Mouse (Mus musculus) megakaryocyte progenitor cell, adult 5-6 weeks (primary cell): ENCODE results near the gene Nkd1. TPM values are rescaled to one million over a fixed set of nuclear protein-coding genes. Genes with fewer than 3 reads are reported as not detected.

Source experiments
- ATAC-seq: replicated peaks from 2 replicates; pipeline ENCODE4 v1.8.0; 2016; ENCODE audit warnings: mild to moderate bottlenecking, moderate TSS enrichment, inconsistent platforms; ENCODE audit not compliant: poor library complexity
- total RNA-seq, 2 experiments: library from RNA; stranded (forward) in 1 of 2; stranded (reverse) in 1 of 2; fragments of 157-497, 149-512 nt in 1 of 2; fragments of 200-1000 nt in 1 of 2; gene quantifications; 2 replicates each; pipeline versions ENCODE4 v1.2.3 to v1.2.4; 2015 to 2017

Gene Nkd1
- total RNA-seq, 2 experiments from 2014 or later, result 0.17 TPM; not detected in 1

GRCm38 (mm10) chr8:88537998-88538975 lies 17.1 kb downstream of the Nkd1 start:
- no peak for ATAC-seq

DNA sequence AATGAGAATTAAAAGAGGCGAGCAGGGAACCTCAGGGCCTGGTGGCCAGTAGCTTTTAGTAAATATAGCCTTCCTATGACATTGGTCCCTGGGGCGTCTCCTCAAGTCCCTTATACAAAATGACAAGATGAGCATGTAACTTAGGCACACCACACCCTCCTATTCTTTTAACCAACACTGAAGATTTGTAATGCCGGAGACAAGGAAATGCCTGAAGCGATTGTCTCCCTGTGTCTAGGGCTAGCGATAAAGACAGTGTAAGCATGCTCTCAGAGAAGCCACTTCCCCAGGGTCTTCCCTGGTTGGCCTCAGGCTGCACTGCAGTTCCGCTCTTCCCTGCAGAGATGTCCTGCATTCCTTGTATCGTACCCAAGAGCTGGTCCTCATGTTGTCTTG lies 17.8 kb downstream of the Nkd1 start:
- ATAC-seq, result no peak

- ATAC-seq, result peak; percentile 62
Observed at GRCm38 (mm10) chr8:88539963-88540362, 18.8 kb downstream of the Nkd1 start.

DNA sequence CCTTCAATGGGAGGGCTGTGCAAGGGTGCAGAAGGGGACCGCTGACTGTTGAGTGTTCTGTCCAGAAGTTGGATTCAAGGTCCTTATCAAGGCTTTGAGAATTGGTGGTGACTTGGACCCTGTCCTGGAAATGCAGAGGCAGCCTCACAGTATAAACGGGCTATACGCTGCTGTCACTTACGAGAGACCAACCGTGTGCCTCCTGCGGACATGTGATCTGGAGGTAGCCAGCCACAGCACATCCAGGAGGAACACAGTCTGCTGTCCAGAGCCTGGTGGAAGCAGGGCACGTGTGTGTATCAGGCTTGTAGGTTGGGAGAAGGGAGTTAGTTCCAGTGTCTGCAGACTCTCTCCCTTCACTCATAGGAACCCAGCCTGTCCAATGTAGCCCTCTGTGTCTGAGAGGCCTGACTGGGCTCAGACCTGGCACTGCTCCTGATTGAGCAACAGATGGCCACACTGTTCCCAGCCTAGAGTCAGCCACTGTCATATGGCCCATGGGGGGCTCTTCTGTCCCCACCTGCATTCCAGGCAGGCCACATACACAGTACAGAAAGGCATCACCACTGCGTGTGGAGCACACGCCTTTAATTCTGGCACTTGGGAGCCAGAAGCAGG lies 21.6 kb downstream of the Nkd1 start:
- ATAC-seq, result no peak

- ATAC-seq, result no peak
Observed at GRCm38 (mm10) chr8:88544677-88545076, 23.5 kb downstream of the Nkd1 start.

GRCm38 (mm10) chr8:88545441-88545840 lies 24.3 kb downstream of the Nkd1 start:
- no peak for ATAC-seq

DNA sequence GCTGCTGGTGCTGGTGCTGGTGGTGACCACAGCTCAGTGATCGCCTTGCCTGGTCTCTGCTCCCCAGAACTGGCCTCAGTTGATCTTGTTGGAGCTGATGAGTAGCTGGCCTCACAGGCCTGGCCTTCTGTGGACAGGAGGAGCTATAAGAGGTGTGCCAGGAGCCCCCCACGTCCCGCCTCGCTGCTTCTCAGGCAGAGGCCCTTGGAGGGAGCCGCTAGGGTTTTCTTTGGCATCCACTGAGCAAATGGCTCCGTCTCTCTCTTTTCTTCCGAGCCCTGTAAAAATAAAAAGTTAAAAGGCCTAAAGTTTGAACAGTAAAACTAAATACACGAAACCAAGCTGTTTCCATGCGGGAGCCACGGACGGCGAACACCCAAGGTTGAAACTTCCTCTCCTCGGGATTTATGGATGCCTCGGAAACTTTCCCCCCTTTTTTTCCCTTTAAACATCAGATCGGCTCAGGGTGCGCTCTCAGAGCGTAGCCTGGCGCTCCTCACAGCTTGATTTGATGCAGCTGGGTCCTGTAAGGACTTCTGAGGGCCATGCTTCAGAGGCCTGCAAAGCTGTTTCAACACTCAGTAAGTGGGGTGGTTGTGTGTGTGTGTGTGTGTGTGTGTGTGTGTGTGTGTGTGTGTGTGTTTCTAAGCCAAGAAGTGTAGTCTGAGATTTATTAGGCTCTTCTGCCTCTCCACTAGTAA lies 25.0 kb downstream of the Nkd1 start:
- no peak for ATAC-seq

GRCm38 (mm10) chr8:88555669-88556068 lies 34.5 kb downstream of the Nkd1 start:
- no peak for ATAC-seq

GRCm38 (mm10) chr8:88559985-88560473 lies 38.9 kb downstream of the Nkd1 start:
- ATAC-seq, result no peak

DNA sequence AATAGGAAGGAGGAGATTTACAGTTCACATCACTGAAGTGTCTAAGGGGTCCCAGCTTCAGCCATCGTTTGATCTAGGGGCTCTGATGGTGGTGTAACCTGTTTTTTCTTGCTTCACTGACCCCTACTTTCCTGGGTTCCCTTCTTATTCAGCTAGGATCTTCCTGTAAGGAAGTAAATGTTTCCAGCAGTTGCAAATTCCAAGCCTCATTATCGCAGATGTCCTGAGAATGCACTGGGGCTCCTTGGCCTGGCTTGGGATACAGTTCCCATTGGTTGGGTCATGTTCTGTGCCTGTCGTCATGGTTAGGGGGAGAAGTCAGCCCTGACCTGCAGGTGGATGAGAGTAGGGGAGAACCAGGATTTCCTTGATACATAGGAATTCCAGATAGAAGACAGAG lies 40.2 kb downstream of the Nkd1 start:
- no peak for ATAC-seq

DNA sequence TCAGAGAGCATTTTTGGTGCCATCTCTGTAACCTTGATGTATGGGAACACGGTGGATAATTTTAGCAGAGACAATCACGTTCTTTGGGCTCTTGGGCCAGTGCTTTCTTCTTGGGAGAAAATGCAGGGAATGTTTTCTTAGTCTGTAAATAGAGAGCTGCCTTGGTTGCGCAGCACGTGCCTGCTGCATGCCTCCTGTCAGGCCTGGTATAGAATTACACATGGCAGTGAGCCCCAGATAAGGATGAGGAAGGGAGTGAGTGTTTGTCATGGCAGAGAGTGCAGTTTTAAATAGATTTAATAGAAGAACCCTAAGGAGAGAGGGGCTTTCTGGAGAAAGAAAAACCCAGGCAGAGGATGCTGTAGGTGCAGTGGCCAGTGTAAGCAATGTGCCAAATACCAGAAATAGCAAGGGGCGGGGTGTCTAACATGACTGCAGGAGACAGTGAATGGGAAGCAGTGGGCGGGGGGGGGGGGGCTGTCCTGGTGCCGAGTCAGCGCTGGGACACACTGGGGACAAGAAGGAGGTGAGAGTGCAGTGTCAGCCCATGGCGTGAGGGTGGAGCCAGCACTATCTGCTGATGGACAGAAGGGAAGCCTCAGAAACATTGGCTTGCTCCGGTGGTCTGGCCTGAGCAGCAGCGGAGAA lies 43.2 kb downstream of the Nkd1 start:
- no peak for ATAC-seq

DNA sequence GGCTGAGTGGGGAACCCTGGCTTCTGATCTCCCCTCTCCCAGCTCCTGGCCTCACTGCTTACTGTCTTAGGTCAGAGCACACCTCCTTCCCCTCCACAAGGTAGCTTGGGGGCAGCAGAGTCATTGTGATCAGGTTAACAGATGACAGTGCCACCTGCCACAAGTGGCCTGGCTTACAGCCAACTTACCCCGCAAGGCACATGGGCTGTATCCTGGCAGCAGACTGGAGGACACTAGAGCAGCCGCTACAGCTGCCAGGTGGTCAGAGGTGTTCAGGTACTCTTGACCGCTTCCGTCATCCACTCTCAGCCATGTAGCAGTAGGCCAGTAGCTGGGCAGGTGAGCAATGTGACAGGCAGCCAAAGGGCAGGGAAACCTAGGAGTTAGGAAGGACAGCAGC lies 45.0 kb downstream of the Nkd1 start:
- no peak for ATAC-seq

GRCm38 (mm10) chr8:88567314-88568121 lies 46.4 kb downstream of the Nkd1 start:
- peak; percentile 28 for ATAC-seq

DNA sequence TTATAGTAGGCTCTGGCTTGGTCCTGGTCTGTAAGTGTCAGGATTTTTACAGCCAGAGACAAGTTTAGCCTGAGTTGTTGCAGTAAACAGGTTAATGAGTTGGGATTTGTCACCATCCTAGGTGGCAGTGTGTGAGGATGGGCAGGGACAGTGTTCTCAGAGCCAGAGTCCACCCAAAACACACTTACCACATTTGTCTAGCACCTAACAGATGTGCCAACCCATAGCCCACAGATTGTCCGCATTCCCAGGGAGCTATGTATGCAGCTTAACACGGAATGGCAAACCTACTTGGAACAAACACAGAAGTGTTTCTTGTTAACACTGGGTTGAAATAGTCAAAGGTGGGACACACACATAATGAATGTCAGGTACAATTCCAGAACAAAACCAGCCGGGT lies 47.1 kb downstream of the Nkd1 start:
- ATAC-seq, result no peak

GRCm38 (mm10) chr8:88569366-88569765 lies 48.2 kb downstream of the Nkd1 start:
- no peak for ATAC-seq

DNA sequence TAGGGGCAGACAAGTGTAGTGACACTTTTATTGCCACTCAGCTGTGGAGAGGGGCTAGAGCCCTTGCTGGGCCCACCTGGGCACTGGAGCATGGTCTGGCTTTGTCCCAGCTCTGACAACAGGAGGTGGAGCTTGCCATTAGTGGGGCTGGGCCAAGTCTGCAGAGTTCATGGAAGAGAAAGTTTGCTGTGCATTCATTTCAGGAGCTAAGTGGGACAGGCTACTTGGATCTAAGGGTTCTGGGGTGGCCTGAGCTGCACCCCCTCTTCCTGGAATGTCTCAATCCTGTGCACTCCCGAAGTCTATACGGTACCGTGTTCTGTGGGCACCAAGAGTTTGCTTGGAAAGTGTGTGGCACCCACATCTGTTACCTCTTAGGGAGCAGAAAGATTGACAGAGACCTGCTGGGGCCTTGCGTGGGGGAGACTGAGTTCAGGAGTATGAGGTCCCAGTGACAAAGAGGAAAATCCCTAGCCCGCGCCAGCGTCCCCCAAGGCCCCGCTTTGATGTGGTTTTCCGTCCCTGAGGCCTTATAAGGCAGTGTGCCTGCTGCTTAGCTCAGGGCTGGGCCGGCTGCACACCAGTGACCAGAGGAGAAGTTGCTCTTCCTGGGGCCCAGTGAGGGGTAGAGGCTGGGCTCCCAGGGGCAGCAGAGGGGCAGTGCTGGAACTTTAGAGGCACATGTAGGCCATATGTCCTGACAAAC lies 49.3 kb downstream of the Nkd1 start:
- peak; percentile 61 for ATAC-seq

GRCm38 (mm10) chr8:88571434-88572184 lies 50.5 kb downstream of the Nkd1 start:
- peak; percentile 30; the same call in 1 of the 2 replicates for ATAC-seq

DNA sequence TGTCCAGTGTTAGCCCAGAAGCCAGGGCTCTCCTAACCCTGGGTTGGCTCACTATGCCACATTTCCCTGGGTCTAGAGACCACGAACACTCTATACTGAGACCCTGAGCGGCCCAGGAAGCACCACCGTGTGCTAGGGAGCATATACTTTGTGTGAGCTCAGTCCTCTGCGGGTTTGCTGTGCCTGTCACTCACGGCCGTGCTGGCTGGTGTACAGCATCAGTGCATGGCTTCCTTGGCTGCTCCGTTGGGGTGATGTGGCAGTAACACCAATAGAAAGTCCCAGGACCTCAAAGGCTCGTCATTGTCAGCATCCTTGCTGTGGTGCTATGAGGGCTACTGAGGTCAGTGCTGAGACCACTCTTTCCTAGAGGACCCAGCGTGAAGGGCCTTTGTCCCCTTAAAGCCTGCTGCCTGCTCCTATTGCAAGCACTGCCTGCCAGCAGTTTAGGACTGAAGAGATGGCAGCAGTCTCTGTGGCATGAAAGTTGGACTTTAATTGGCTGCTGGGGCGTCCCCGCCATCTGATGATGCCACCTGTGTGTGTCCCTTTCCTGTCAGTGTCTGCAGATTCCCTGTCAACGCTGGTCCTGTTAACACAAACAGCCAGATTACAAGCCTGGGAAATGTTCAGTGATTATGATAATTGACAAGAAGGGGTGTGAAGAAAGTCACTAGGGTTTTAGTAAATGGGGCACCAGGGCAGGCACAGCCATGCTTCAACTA lies 51.2 kb downstream of the Nkd1 start:
- ATAC-seq, result no peak
